Mouse (Mus musculus): ENCODE data around the gene Slc11a1.

GRCm38 (mm10) chr1:74351185-74351769, 23.7 kb upstream of the Slc11a1 start:
- no peak for TF ChIP-seq POLR2A (IDR thresholded peaks at IDR 0.05; ENCODE audit: low read depth, low read length)
- TF ChIP-seq CTCF (IDR thresholded peaks at IDR 0.05; ENCODE audit: extremely low read depth, insufficient read length, insufficient replicate concordance, low read depth, low read length) = no peak
